Mouse (Mus musculus) cerebellum, adult 18-20 months (tissue): ENCODE data around the gene Rptor.

Source experiments
- DNase-seq, 2 experiments: peaks; one replicate each; pipeline ENCODE4 v3.0.0; 2021

Gene Rptor

GRCm38 (mm10) chr11:119788488-119788887 is 185.8 kb downstream of the Rptor start:
- DNase-seq: no peak

GRCm38 (mm10) chr11:119788919-119789713 is 186.4 kb downstream of the Rptor start:
- peak in 1 of 2 experiments; percentile 30 for DNase-seq

GRCm38 (mm10) chr11:119791923-119792564 is 189.3 kb downstream of the Rptor start:
- DNase-seq: no peak

GRCm38 (mm10) chr11:119793378-119793777 is 190.7 kb downstream of the Rptor start:
- no peak for DNase-seq

GRCm38 (mm10) chr11:119794020-119794419 is 191.3 kb downstream of the Rptor start:
- no peak for DNase-seq

GRCm38 (mm10) chr11:119794671-119795070 is 192.0 kb downstream of the Rptor start:
- DNase-seq: no peak

GRCm38 (mm10) chr11:119796406-119796805 is 193.7 kb downstream of the Rptor start:
- DNase-seq: peak; percentile 67 to 75

GRCm38 (mm10) chr11:119796846-119797245 is 194.1 kb downstream of the Rptor start:
- DNase-seq: no peak

- DNase-seq: no peak
Measured at GRCm38 (mm10) chr11:119799536-119799935, 196.8 kb downstream of the Rptor start.

GRCm38 (mm10) chr11:119801855-119802254 is 199.2 kb downstream of the Rptor start:
- no peak for DNase-seq

- no peak for DNase-seq
Measured at GRCm38 (mm10) chr11:119802947-119803346, 200.2 kb downstream of the Rptor start.

GRCm38 (mm10) chr11:119804392-119804791 is 201.7 kb downstream of the Rptor start:
- DNase-seq: no peak

GRCm38 (mm10) chr11:119805112-119805750 is 202.5 kb downstream of the Rptor start:
- DNase-seq: no peak

GRCm38 (mm10) chr11:119806539-119806938 is 203.8 kb downstream of the Rptor start:
- no peak for DNase-seq

- DNase-seq: no peak
Measured at GRCm38 (mm10) chr11:119807431-119808031, 204.8 kb downstream of the Rptor start.

- DNase-seq: no peak
Measured at GRCm38 (mm10) chr11:119808647-119809280, 206.1 kb downstream of the Rptor start.

- DNase-seq: peak in 1 of 2 experiments; percentile 36
Measured at GRCm38 (mm10) chr11:119809309-119809708, 206.6 kb downstream of the Rptor start.

- DNase-seq: no peak
Measured at GRCm38 (mm10) chr11:119811022-119811421, 208.3 kb downstream of the Rptor start.

GRCm38 (mm10) chr11:119811598-119811997 is 208.9 kb downstream of the Rptor start:
- no peak for DNase-seq

- no peak for DNase-seq
Measured at GRCm38 (mm10) chr11:119812093-119812492, 209.4 kb downstream of the Rptor start.

- no peak for DNase-seq
Measured at GRCm38 (mm10) chr11:119814035-119814558, 211.4 kb downstream of the Rptor start.

- DNase-seq: no peak
Measured at GRCm38 (mm10) chr11:119816798-119817361, 214.2 kb downstream of the Rptor start.
